Mouse (Mus musculus) urinary bladder, postnatal 0 days (tissue): Measurements from ENCODE around the gene Zfp526. TPM values are rescaled to one million over a fixed set of nuclear protein-coding genes. Genes with fewer than 3 reads are reported as not detected.

Experiments
- microRNA-seq: library from miRNA; unstranded; fragments of <30 nt; microRNA quantifications from one replicate; pipeline ENCODE4, GENCODE M21; 2016
- polyA plus RNA-seq: library from polyadenylated mRNA; unstranded; fragments of >200 nt; fragmentation: Nextera tagmentation; extraction: Ambion mirVana; gene quantifications from 2 replicates; pipeline ENCODE4 v1.2.1, GENCODE M21; 2015

The Zfp526 gene
- 2.0 and 2.2 TPM in 2 replicates for polyA plus RNA-seq

GRCm38 (mm10) chr7:25221102-25221883 lies at the start of gene Zfp526:
Zfp526 (plus strand) TSS chr7:25221425.

GRCm38 (mm10) chr7:25179606-25180161 lies 41.5 kb upstream of the Zfp526 start, which contains the start of gene Pou2f2:
Pou2f2 (minus strand) TSS chr7:25179726.

GRCm38 (mm10) chr7:25220457-25221101 lies 646 bp upstream of the Zfp526 start, which contains the start of gene Dedd2:
Dedd2 (minus strand) TSS chr7:25220615.

GRCm38 (mm10) chr7:25237249-25238014 lies 16.2 kb downstream of the Zfp526 start, which contains the start of gene Gsk3a:
Gsk3a (minus strand) TSS chr7:25237851.

GRCm38 (mm10) chr7:25250141-25250972 lies 29.1 kb downstream of the Zfp526 start, which contains the start of gene Erf:
Erf (minus strand) TSS chr7:25250761.

GRCm38 (mm10) chr7:25267301-25267750 lies 46.1 kb downstream of the Zfp526 start, which contains the start of gene Cic:
Cic (plus strand) TSS chr7:25267704.

Small RNA genes lying within 50 kb of the gene (microRNA-seq; reads per million reads assigned to microRNA genes)
- gene Mir7048, result not detected

Other genes with a start within 250 kb of the Zfp526 start
- 315 and 376 TPM in 2 replicates for gene Rabac1, start 248.7 kb upstream of the Zfp526 start, polyA plus RNA-seq
- 1.2 and 4.7 TPM in 2 replicates for gene Atp1a3, start 215.5 kb upstream of the Zfp526 start, polyA plus RNA-seq
- 2.3 and 2.5 TPM in 2 replicates for gene Grik5, start 149.1 kb upstream of the Zfp526 start, polyA plus RNA-seq
- gene Zfp574, start 148.9 kb upstream of the Zfp526 start, polyA plus RNA-seq, result 12.6 and 13.3 TPM in 2 replicates
- gene Pou2f2, start 41.7 kb upstream of the Zfp526 start, polyA plus RNA-seq, result 0.53 and 0.61 TPM in 2 replicates
- 4.9 and 6.8 TPM in 2 replicates for gene Dedd2, start 810 bp upstream of the Zfp526 start, polyA plus RNA-seq
- 5.7 and 6.7 TPM in 2 replicates for gene Gsk3a, start 16.4 kb downstream of the Zfp526 start, polyA plus RNA-seq
- 6.8 and 8.8 TPM in 2 replicates for gene Erf, start 29.3 kb downstream of the Zfp526 start, polyA plus RNA-seq
- gene Cic, start 46.3 kb downstream of the Zfp526 start, polyA plus RNA-seq, result 15.5 and 17.7 TPM in 2 replicates
- gene Pafah1b3, start 76.6 kb downstream of the Zfp526 start, polyA plus RNA-seq, result 75.9 and 76.1 TPM in 2 replicates
- gene Prr19, start 80.0 kb downstream of the Zfp526 start, polyA plus RNA-seq, result not detected in 2 replicates
- gene Tmem145, start 84.7 kb downstream of the Zfp526 start, polyA plus RNA-seq, result 0.10 TPM in 1 of 2 replicates, not detected in the other
- 5.2 TPM in 2 replicates for gene Megf8, start 95.7 kb downstream of the Zfp526 start, polyA plus RNA-seq
- gene Cnfn, start 148.3 kb downstream of the Zfp526 start, polyA plus RNA-seq, result 0.60 and 0.94 TPM in 2 replicates
- gene Lipe, start 177.3 kb downstream of the Zfp526 start, polyA plus RNA-seq, result 4.5 and 5.9 TPM in 2 replicates
- gene Cxcl17, start 191.5 kb downstream of the Zfp526 start, polyA plus RNA-seq, result not detected in 2 replicates